ENCODE assay signal across 7 mouse cellular contexts in genomic region chr13:28629431-28630331, GRCm38 (mm10).
DNase-seq lines count a peak whose midpoint lies in the region; ATAC-seq and TF ChIP-seq lines count a peak whose summit lies in the region.

No protein-coding gene starts in this region.

- POLR2A ChIA-PET in Patski (lab: Charles Lee), result no interaction called here

- no peak for TF ChIP-seq CTCF in Patski (IDR thresholded peaks at IDR 0.05)

- no peaks in the 10 kb centered on the region for H3K27me3 ChIP-seq in Patski
- no peaks in the 10 kb centered on the region for H3K27me3 ChIP-seq in embryonic facial prominence, embryonic 13.5 days
- no peaks in the 10 kb centered on the region for H3K27me3 ChIP-seq in heart, embryonic 13.5 days (replicated peaks)
- H3K27me3 ChIP-seq in kidney, embryonic 14.5 days (ENCODE audit: control insufficient read depth, insufficient read depth, low read length), result no peaks in the 10 kb centered on the region

- no peak overlapping the region for H3K9ac ChIP-seq in embryonic facial prominence, embryonic 13.5 days
- H3K9ac ChIP-seq in heart, embryonic 13.5 days, result peak overlapping the region; percentile 50
- no peak overlapping the region for H3K9ac ChIP-seq in kidney, embryonic 14.5 days (ENCODE audit: low read depth, low read length)

- H3K9me3 ChIP-seq in embryonic facial prominence, embryonic 13.5 days, result no peaks in the 10 kb centered on the region
- no peaks in the 10 kb centered on the region for H3K9me3 ChIP-seq in heart, embryonic 13.5 days
- no peaks in the 10 kb centered on the region for H3K9me3 ChIP-seq in kidney, embryonic 14.5 days (ENCODE audit: control insufficient read depth, low read length)

- DNase-seq in Patski (ENCODE audit: low read depth, low spot score), result peak; percentile 24
- DNase-seq in lung, postnatal 4 days, result peak; percentile 48 to 77
- peak; percentile 22 for DNase-seq in testis, postnatal 14 days (ENCODE audit: low spot score)
- no peak for DNase-seq in frontal cortex, postnatal 14 days (ENCODE audit: low spot score in 2 of 2)

- 0 out of 2 replicates have a peak, but pooled peaks cover 6% of the 10 kb centered on the region for H3K36me3 ChIP-seq in embryonic facial prominence, embryonic 13.5 days
- no peaks in the 10 kb centered on the region for H3K36me3 ChIP-seq in heart, embryonic 13.5 days
- H3K36me3 ChIP-seq in kidney, embryonic 14.5 days (ENCODE audit: control insufficient read depth, insufficient read depth, low read length), result no peaks in the 10 kb centered on the region

- no peak overlapping the region for H3K4me3 ChIP-seq in embryonic facial prominence, embryonic 13.5 days
- no peak overlapping the region for H3K4me3 ChIP-seq in heart, embryonic 13.5 days
- H3K4me3 ChIP-seq in kidney, embryonic 14.5 days (ENCODE audit: low read length), result no peak overlapping the region

- H3K4me1 ChIP-seq in embryonic facial prominence, embryonic 13.5 days, result peaks cover 46% of the 10 kb centered on the region
- peaks cover 34% of the 10 kb centered on the region for H3K4me1 ChIP-seq in heart, embryonic 13.5 days
- peaks cover 30% of the 10 kb centered on the region for H3K4me1 ChIP-seq in kidney, embryonic 14.5 days (ENCODE audit: control insufficient read depth, insufficient read depth, low read length)

- CTCF ChIA-PET in Patski (lab: Charles Lee), result interaction anchor here (4.1 kb wide), 1 partner anchor 11 kb away, joined by 13 read pairs; no protein-coding TSS in a partner anchor

- no peak for ATAC-seq in Patski
- peak; percentile 80 for ATAC-seq in embryonic facial prominence, embryonic 13.5 days (ENCODE audit: insufficient number of reproducible peaks, insufficient read depth, low FRiP score, low TSS enrichment, low read depth)
- peak; percentile 25; the same call in 1 of the 2 replicates for ATAC-seq in heart, embryonic 13.5 days (ENCODE audit: extremely low read depth, insufficient number of reproducible peaks, low FRiP score, low TSS enrichment)
- ATAC-seq in kidney, embryonic 14.5 days (ENCODE audit: low FRiP score, low TSS enrichment), result peak; percentile 85

- H3K4me2 ChIP-seq in embryonic facial prominence, embryonic 13.5 days, result peak overlapping the region; percentile 23
- 0 out of 2 replicates have a peak overlapping the region, but pooled peaks have one; percentile 22 for H3K4me2 ChIP-seq in heart, embryonic 13.5 days
- no peak overlapping the region for H3K4me2 ChIP-seq in kidney, embryonic 14.5 days (replicated peaks; ENCODE audit: low read depth, low read length)

- H3K27ac ChIP-seq in embryonic facial prominence, embryonic 13.5 days, result peak overlapping the region; percentile 91
- H3K27ac ChIP-seq in heart, embryonic 13.5 days (replicated peaks), result peak overlapping the region; percentile 87
- peak overlapping the region; percentile 79 for H3K27ac ChIP-seq in kidney, embryonic 14.5 days (ENCODE audit: low read depth, low read length)

- in situ Hi-C loops in Patski (cut with MboI; ENCODE audit: low pct_unique_long_range_greater_than_20kb), result no loop called here

- 13% methylated on average over 9 of the region's 9 CpGs for WGBS in embryonic facial prominence, embryonic 13.5 days
- WGBS in heart, embryonic 13.5 days, result 19% methylated on average over 9 of the region's 9 CpGs
- WGBS in kidney, embryonic 14.5 days, result 20% methylated on average over 9 of the region's 9 CpGs

Comparison
In these comparisons a context has a peak if more than half of its experiments do, and no peak if none do; other contexts are left out.
1. DNase-seq: peak in Patski (single experiment), lung, postnatal 4 days (2 of 2) and testis, postnatal 14 days (single experiment); none in frontal cortex, postnatal 14 days (0 of 2).
2. Peak in every context shown above with its lines, with median percentiles within 50 percentile points of each other: H3K27ac ChIP-seq.